Mouse (Mus musculus) lung, postnatal 0 days (tissue): Measurements from ENCODE around the gene Ptdss2. TPM values are rescaled to one million over a fixed set of nuclear protein-coding genes. Genes with fewer than 3 reads are reported as not detected.

Experiments used
- ATAC-seq: fragments of 200-750 bp; cut with Nextera tagmentation; 2 replicates; pipeline ENCODE4 v1.8.0; 2017; ENCODE audit warnings: moderate library complexity
- DNase-seq: peaks from one replicate; pipeline ENCODE4 v3.0.0-alpha.2; 2016; ENCODE audit warnings: low spot score
- H3K27ac ChIP-seq: fragments of 300-500 bp; sonication (generic); 2 replicates; pipeline ENCODE4 v1.5.1; 2014; ENCODE audit warnings: antibody characterized with exemption, mild to moderate bottlenecking, low read length, mixed read lengths
- H3K27me3 ChIP-seq: fragments of 300-500 bp; sonication (generic); replicated peaks from 2 replicates; pipeline ENCODE4 v1.6.1; 2014; ENCODE audit warnings: low read length, mixed read lengths; ENCODE audit not compliant: insufficient read depth
- H3K36me3 ChIP-seq: fragments of 300-500 bp; sonication (generic); 2 replicates; pipeline ENCODE4 v1.6.1; 2014; ENCODE audit warnings: low read length, mixed read lengths; ENCODE audit not compliant: insufficient read depth
- H3K4me1 ChIP-seq: fragments of 300-500 bp; sonication (generic); 2 replicates; pipeline ENCODE4 v1.6.1; 2014; ENCODE audit warnings: antibody characterized with exemption, low read depth, low read length, mixed read lengths; ENCODE audit not compliant: insufficient read depth
- H3K4me2 ChIP-seq: fragments of 300-500 bp; sonication (generic); replicated peaks from 2 replicates; pipeline ENCODE4 v1.6.1; 2014; ENCODE audit warnings: low read depth, mild to moderate bottlenecking, low read length, moderate library complexity, mixed read lengths
- H3K4me3 ChIP-seq: fragments of 300-500 bp; sonication (generic); 2 replicates; pipeline ENCODE4 v1.5.1; 2014; ENCODE audit warnings: low read depth, low read length
- H3K9ac ChIP-seq: fragments of 300-500 bp; sonication (generic); replicated peaks from 2 replicates; pipeline ENCODE4 v1.6.1; 2014; ENCODE audit warnings: low read depth, mild to moderate bottlenecking
- H3K9me3 ChIP-seq: fragments of 300-500 bp; sonication (generic); 2 replicates; pipeline ENCODE4 v1.6.1; 2016; ENCODE audit warnings: low read length, mixed read lengths
- CTCF ChIP-seq: IDR thresholded peaks from 2 replicates; pipeline ENCODE4 v1.5.1; 2016; ENCODE audit warnings: antibody characterized with exemption, mild to moderate bottlenecking
- EP300 ChIP-seq: IDR thresholded peaks from 2 replicates; pipeline ENCODE4 v1.6.1; 2016; ENCODE audit warnings: antibody characterized with exemption, mild to moderate bottlenecking, control low read depth
- WGBS: fragments of 180-500 bp; shearing (Covaris S2); extraction: QIAGEN DNeasy Blood & Tissue Kit; methylation state at CpG from one replicate; pipeline ENCODE4 v1.1.7; 2014; 5-methylcytosine and 5-hydroxymethylcytosine counted together
- polyA plus RNA-seq: library from polyadenylated mRNA; unstranded; fragments of >200 nt; fragmentation: Nextera tagmentation; extraction: Ambion mirVana; gene quantifications from 2 replicates; pipeline ENCODE4 v1.2.1, GENCODE M21; 2015

Ptdss2 gene
- polyA plus RNA-seq, 1 experiment from 2014 or later: 39.1 TPM

DNA sequence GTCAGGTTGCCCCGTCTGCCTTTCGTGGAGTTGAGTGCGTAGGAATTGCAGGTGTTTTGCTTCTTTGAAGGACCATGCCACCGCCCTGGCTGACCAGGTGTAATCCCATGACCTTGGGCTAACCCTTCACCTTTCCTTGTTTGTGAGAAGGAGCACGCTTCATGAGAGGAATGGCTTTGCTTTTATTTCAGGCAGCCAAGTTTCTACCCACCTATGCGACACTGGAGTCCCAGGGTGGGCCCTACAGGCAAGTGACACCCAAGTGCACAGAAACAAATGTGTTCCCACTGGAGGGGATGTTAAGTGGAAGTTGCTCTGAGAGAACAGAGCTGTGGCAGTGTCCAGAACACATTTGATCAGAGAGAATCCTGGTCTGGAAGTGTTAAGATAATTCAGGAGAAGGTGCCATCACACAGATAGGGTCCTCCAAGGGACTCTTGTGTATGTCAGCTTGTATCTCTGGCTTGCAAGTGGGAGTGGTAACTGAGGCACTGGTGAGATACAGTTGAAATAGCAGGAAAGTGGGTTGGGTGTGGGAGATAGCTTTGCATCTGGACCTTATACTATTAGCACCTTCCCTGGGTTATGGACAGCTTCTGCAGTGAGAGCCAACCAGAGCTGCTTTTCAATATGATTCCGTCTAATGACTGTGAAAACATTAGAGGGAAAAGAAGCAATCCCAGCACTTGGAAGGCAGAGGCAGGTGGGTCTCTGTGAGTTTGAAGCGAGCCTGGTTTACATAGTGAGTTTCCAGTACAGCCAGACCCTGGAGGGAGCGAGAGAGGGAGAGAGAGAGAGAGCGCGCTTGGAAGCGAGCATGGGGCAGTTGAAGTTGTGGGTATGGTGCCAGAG lies 9.9 kb downstream of the Ptdss2 start:
- no peak overlapping the region for H3K27ac ChIP-seq
- DNase-seq (no peak), ATAC-seq (no peak)
- TF ChIP-seq CTCF (no peak), EP300 (no peak)
- H3K4me2 ChIP-seq: peak overlapping the region; percentile 81
- peaks cover 3% of the 10 kb centered on the region; the same call in 1 of the 2 replicates for H3K36me3 ChIP-seq
- no peaks in the 10 kb centered on the region for H3K27me3 ChIP-seq
- peak overlapping the region; percentile 89 for H3K4me3 ChIP-seq
- H3K9ac ChIP-seq: peak overlapping the region; percentile 76
- 53% methylated on average over 12 of the region's 12 CpGs for WGBS
- peaks cover 13% of the 10 kb centered on the region; the same call in 1 of the 2 replicates for H3K4me1 ChIP-seq
- no peaks in the 10 kb centered on the region for H3K9me3 ChIP-seq

DNA sequence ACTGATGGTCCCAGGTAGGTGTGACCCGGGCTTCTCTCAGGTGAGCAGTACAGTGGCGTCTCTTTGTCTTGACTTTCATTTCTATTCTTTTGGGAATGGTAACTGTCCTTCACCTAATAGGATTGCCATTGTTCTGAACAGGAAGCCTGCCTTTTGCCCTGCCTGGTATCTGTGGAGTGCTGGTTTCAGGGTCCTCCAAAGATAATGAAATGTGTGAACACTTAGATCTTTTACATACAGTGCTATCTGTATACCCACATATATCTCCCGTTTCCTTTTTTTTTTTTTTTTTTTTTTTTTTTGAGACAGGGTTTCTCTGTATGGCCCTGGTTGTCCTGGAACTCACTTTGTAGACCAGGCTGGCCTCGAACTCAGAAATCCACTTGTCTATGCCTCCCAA lies 19.1 kb downstream of the Ptdss2 start:
- TF ChIP-seq CTCF (no peak), EP300 (no peak)
- no peak for DNase-seq
- Histone ChIP-seq H3K27me3 (no peaks in the 10 kb centered on the region), H3K27ac (no peak overlapping the region), H3K4me3 (no peak overlapping the region), H3K4me2 (no peak overlapping the region), H3K4me1 (no peaks in the 10 kb centered on the region), H3K36me3 (peaks cover 14% of the 10 kb centered on the region; the same call in 1 of the 2 replicates), H3K9me3 (no peaks in the 10 kb centered on the region), H3K9ac (no peak overlapping the region)
- ATAC-seq: no peak
- WGBS: 84% methylated on average over 4 of the region's 4 CpGs

DNA sequence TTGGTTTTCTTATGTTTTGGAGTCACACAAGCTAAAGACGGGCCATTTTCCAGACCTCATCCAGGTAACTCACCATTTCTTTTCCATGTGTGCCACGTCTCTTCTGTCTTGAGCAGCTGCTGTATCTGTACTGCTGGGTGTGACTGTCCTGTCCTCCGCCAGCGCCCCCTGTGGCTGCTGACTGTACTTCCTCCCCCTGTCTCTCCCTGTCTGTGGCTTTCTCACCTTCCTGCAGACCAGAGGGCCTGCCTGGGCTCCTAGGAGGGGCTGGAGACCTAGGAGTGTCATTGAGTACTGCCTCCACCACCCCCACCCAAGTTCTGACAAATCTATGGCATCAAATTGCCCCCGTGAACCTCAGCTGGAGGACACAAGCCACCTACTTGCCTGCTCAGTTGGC lies 20.9 kb downstream of the Ptdss2 start:
- TF ChIP-seq EP300 (no peak), CTCF (peak; percentile 80)
- no peak overlapping the region for H3K27ac ChIP-seq
- H3K9me3 ChIP-seq: no peaks in the 10 kb centered on the region
- no peak overlapping the region for H3K4me3 ChIP-seq
- no peak overlapping the region for H3K4me2 ChIP-seq
- H3K36me3 ChIP-seq: 0 out of 2 replicates have a peak, but pooled peaks cover 7% of the 10 kb centered on the region
- ATAC-seq: peak; percentile 50; the same call in 1 of the 2 replicates
- no peak overlapping the region for H3K9ac ChIP-seq
- H3K4me1 ChIP-seq: no peaks in the 10 kb centered on the region
- H3K27me3 ChIP-seq: no peaks in the 10 kb centered on the region
- peak; percentile 50 for DNase-seq
- WGBS: 45% methylated on average over 5 of the region's 5 CpGs

DNA sequence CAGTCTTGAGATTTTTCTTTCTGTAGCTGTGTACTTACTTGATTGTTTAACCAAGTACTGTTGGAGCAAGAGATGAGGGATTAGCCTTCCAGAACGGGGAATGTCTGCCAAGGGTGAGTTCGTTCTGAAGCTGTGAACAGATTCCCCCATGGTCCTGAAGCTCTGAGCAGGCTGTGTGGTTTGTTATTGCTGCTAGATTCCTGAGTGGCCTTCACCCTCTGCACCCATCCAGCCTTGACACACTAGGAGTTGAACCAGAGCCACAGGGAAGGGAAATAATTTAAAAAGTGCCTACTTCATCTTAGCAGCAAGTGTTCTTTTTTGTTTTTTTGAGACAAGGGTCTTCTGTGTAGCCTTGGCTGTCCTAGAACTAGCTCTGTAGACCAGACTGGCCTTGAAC lies 21.7 kb downstream of the Ptdss2 start:
- H3K9ac ChIP-seq: no peak overlapping the region
- H3K27ac ChIP-seq: no peak overlapping the region
- H3K4me1 ChIP-seq: no peaks in the 10 kb centered on the region
- H3K27me3 ChIP-seq: no peaks in the 10 kb centered on the region
- H3K9me3 ChIP-seq: no peaks in the 10 kb centered on the region
- TF ChIP-seq CTCF (no peak), EP300 (no peak)
- DNase-seq: no peak
- no peak overlapping the region for H3K4me3 ChIP-seq
- WGBS: 57% methylated on average over 2 of the region's 2 CpGs
- ATAC-seq: no peak
- H3K4me2 ChIP-seq: no peak overlapping the region
- H3K36me3 ChIP-seq: 0 out of 2 replicates have a peak, but pooled peaks cover 1% of the 10 kb centered on the region

DNA sequence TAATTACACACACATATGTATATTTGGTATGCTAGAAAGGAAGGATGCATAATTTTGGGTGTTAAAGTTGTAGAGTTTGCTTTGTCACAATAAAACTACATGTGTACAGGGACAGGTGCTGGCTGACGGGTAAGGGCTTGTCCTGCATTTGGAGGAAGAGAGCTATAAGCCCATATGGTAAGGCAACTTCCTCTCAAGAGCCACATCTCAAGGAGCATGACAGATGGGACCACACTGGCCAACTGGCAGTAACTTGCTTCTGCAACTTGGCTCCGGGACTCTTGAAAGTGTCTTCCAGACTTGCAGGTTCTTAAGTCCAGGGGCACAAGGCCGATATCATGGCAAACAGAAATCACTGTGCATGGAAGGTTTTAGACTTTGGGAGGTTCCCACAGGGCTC lies 22.5 kb downstream of the Ptdss2 start:
- H3K9ac ChIP-seq: no peak overlapping the region
- H3K4me3 ChIP-seq: no peak overlapping the region
- no peaks in the 10 kb centered on the region for H3K36me3 ChIP-seq
- H3K27ac ChIP-seq: no peak overlapping the region
- TF ChIP-seq CTCF (no peak), EP300 (no peak)
- H3K9me3 ChIP-seq: no peaks in the 10 kb centered on the region
- no peak for DNase-seq
- ATAC-seq: no peak
- H3K4me2 ChIP-seq: no peak overlapping the region
- no peaks in the 10 kb centered on the region for H3K4me1 ChIP-seq
- no peaks in the 10 kb centered on the region for H3K27me3 ChIP-seq
- 86% methylated on average over 3 of the region's 3 CpGs for WGBS

DNA sequence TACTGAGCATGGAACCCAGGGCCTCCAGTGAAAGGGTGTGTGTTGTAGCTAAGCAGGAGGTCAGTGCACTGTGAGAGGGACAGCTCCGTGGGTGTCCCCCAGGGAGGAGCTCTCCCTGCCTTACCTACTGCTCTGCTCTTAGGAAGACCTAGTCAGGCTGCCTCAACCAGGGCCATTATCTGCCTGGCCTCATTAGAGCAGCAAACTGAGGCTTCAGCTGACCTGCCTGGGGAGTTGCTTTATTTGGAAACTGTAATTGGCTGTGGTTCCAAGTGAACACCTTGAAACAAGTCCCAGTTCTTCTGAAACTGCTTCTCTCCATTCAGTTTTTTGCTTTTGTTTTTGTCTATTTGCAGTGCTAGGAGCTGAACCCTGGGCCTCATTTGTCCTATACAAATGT lies 23.2 kb downstream of the Ptdss2 start:
- 57% methylated on average over 1 of the region's 1 CpGs for WGBS
- H3K4me1 ChIP-seq: no peaks in the 10 kb centered on the region
- H3K9me3 ChIP-seq: no peaks in the 10 kb centered on the region
- ATAC-seq (no peak), DNase-seq (no peak)
- H3K27me3 ChIP-seq: no peaks in the 10 kb centered on the region
- TF ChIP-seq EP300 (no peak), CTCF (no peak)
- no peaks in the 10 kb centered on the region for H3K36me3 ChIP-seq
- H3K9ac ChIP-seq: no peak overlapping the region
- no peak overlapping the region for H3K4me2 ChIP-seq
- H3K4me3 ChIP-seq: no peak overlapping the region
- H3K27ac ChIP-seq: no peak overlapping the region
